Mouse (Mus musculus) C2C12 (cell line): ENCODE data around the gene Hoxa9. TPM values are rescaled to one million over a fixed set of nuclear protein-coding genes. Genes with fewer than 3 reads are reported as not detected.
A peak's percentile ranks its signal among the peaks of the same experiment; 100 is the strongest.

ENCODE experiments used
- H3K27me3 ChIP-seq: one replicate; pipeline ENCODE4 v1.6.1; 2011; ENCODE audit not compliant: control insufficient read depth, insufficient read depth, insufficient read length
- H3K36me3 ChIP-seq: one replicate; pipeline ENCODE4 v1.6.1; 2011; ENCODE audit not compliant: control insufficient read depth, insufficient read depth
- H3K4me3 ChIP-seq: one replicate; pipeline ENCODE4 v1.5.1; 2011; ENCODE audit warnings: mild to moderate bottlenecking, control low read depth; ENCODE audit not compliant: poor library complexity, insufficient read depth, severe bottlenecking
- H3K79me2 ChIP-seq: one replicate; pipeline ENCODE4 v1.6.1; 2011; ENCODE audit not compliant: control insufficient read depth, insufficient read depth
- H3K79me3 ChIP-seq: one replicate; pipeline ENCODE4 v1.6.1; 2011; ENCODE audit warnings: low read depth, control low read depth
- H3ac ChIP-seq: one replicate; pipeline ENCODE3; 2011; ENCODE audit warnings: low read depth; ENCODE audit not compliant: control insufficient read depth, insufficient read length
- CEBPB ChIP-seq: IDR thresholded peaks from one replicate; pipeline ENCODE4 v1.6.1; 2011; ENCODE audit warnings: low read depth, mild to moderate bottlenecking, control low read depth, moderate library complexity
- CTCF ChIP-seq: IDR thresholded peaks from one replicate; pipeline ENCODE4 v1.5.1; 2011; ENCODE audit not compliant: control insufficient read depth, insufficient read depth, insufficient read length
- FOSL1 ChIP-seq: IDR thresholded peaks from one replicate; pipeline ENCODE4 v1.8.0; 2011; ENCODE audit warnings: mild to moderate bottlenecking, low read length; ENCODE audit not compliant: poor library complexity, insufficient read depth, severe bottlenecking
- MAX ChIP-seq: IDR thresholded peaks from one replicate; pipeline ENCODE4 v1.6.1; 2011; ENCODE audit warnings: mild to moderate bottlenecking, control low read depth
- MYOD1 ChIP-seq: IDR thresholded peaks from one replicate; pipeline ENCODE4 v1.6.1; 2011; ENCODE audit warnings: low read depth; ENCODE audit not compliant: control insufficient read depth, insufficient read length
- MYOG ChIP-seq: IDR thresholded peaks from one replicate; pipeline ENCODE4 v1.6.1; 2011; ENCODE audit not compliant: control insufficient read depth, insufficient read length; ENCODE audit errors: extremely low read depth
- USF1 ChIP-seq: IDR thresholded peaks from one replicate; pipeline ENCODE4 v1.6.1; 2011; ENCODE audit warnings: low read depth, mild to moderate bottlenecking, control low read depth, moderate library complexity
- polyA plus RNA-seq: library from polyadenylated mRNA; unstranded; fragments of >200 nt; fragmentation: generic; extraction: Trizol; gene quantifications from one replicate; pipeline ENCODE4 v1.2.1, GENCODE M21; 2012; ENCODE audit warnings: missing spikeins

Hoxa9 gene
- polyA plus RNA-seq, 1 experiment = 19.3 TPM

DNA sequence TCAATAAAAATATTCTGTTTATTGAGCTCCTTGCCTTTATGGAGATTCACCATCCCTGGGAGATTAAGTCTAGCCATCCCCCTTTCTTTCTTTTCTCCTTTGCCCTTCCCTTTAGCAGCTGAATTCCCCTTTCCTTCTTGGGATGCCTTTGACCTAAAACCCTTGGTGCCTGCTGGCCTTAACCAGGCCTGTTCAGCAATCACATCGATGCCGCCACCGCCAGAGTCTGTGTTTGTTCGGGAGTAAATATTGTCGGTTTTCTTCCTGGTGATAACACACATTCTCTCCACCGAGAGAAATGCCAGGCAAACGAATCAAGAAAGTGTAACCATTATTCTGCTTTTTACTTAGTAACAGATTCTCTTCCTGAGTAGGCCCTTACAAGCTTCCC is 7.3 kb upstream of the Hoxa9 start:
- H3K79me3 ChIP-seq = peaks cover 81% of the 10 kb centered on the region
- H3K36me3 ChIP-seq = peaks cover 8% of the 10 kb centered on the region
- H3K4me3 ChIP-seq = peak overlapping the region; percentile 72
- no peak for TF ChIP-seq MYOD1
- no peak for TF ChIP-seq CEBPB
- TF ChIP-seq FOSL1 = no peak
- no peak for TF ChIP-seq CTCF
- TF ChIP-seq USF1 = no peak
- TF ChIP-seq MYOG = no peak
- no peak for TF ChIP-seq MAX
- no peaks in the 10 kb centered on the region for H3K27me3 ChIP-seq
- H3ac ChIP-seq = peak overlapping the region; percentile 33
- peaks cover 100% of the 10 kb centered on the region for H3K79me2 ChIP-seq

GRCm38 (mm10) chr6:52237346-52238154 is 6.7 kb upstream of the Hoxa9 start:
- Histone ChIP-seq H3K79me3 (peaks cover 82% of the 10 kb centered on the region), H3K4me3 (peak overlapping the region; percentile 72), H3K27me3 (no peaks in the 10 kb centered on the region), H3ac (peak overlapping the region; percentile 3), H3K36me3 (peaks cover 4% of the 10 kb centered on the region), H3K79me2 (peaks cover 100% of the 10 kb centered on the region)
- TF ChIP-seq CTCF = no peak
- TF ChIP-seq USF1 = no peak
- no peak for TF ChIP-seq MAX
- TF ChIP-seq FOSL1 = no peak
- TF ChIP-seq MYOG = no peak
- no peak for TF ChIP-seq CEBPB
- no peak for TF ChIP-seq MYOD1

GRCm38 (mm10) chr6:52236806-52237205 is 5.9 kb upstream of the Hoxa9 start:
- Histone ChIP-seq H3K4me3 (no peak overlapping the region), H3K79me3 (peaks cover 87% of the 10 kb centered on the region), H3K27me3 (no peaks in the 10 kb centered on the region), H3ac (no peak overlapping the region), H3K36me3 (no peaks in the 10 kb centered on the region), H3K79me2 (peaks cover 100% of the 10 kb centered on the region)
- TF ChIP-seq CTCF (no peak), MYOG (no peak), USF1 (no peak), FOSL1 (no peak), MYOD1 (no peak), MAX (no peak), CEBPB (no peak)

DNA sequence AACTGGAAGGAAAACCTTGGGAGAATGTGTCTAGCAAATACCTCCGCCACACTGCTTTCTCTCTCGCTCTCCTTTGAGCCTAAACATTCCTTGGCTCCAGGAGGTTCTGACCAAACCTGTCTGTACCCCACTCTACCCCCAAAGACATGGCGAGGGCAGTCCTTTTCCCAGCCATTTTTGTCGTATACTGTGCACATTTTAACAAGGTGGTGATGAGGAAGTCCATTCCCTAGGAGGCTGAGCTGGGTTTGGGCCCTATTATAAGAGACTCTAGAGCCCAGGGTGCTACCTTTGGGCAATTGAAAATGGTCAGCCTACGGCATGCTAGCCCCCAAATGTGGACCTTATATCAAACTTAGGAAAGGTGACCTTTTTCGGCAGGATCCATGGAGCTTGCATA is 5.0 kb upstream of the Hoxa9 start:
- no peaks in the 10 kb centered on the region for H3K27me3 ChIP-seq
- TF ChIP-seq CEBPB (no peak), FOSL1 (no peak), CTCF (no peak), MYOG (no peak), MYOD1 (no peak), USF1 (no peak), MAX (no peak)
- no peak overlapping the region for H3K4me3 ChIP-seq
- H3K79me3 ChIP-seq = peaks cover 92% of the 10 kb centered on the region
- H3K36me3 ChIP-seq = no peaks in the 10 kb centered on the region
- H3K79me2 ChIP-seq = peaks cover 100% of the 10 kb centered on the region
- H3ac ChIP-seq = no peak overlapping the region

- Histone ChIP-seq H3K36me3 (no peaks in the 10 kb centered on the region), H3ac (no peak overlapping the region), H3K27me3 (no peaks in the 10 kb centered on the region), H3K4me3 (no peak overlapping the region), H3K79me2 (peaks cover 100% of the 10 kb centered on the region), H3K79me3 (peaks cover 96% of the 10 kb centered on the region)
- TF ChIP-seq FOSL1 (no peak), CEBPB (no peak), CTCF (no peak), MAX (no peak), USF1 (no peak), MYOD1 (no peak)
These were observed 4.4 kb upstream of the Hoxa9 start for GRCm38 (mm10) chr6:52235267-52235666.
